Mouse (Mus musculus): ENCODE measurements around the gene Aox1.

Aox1 gene

DNA sequence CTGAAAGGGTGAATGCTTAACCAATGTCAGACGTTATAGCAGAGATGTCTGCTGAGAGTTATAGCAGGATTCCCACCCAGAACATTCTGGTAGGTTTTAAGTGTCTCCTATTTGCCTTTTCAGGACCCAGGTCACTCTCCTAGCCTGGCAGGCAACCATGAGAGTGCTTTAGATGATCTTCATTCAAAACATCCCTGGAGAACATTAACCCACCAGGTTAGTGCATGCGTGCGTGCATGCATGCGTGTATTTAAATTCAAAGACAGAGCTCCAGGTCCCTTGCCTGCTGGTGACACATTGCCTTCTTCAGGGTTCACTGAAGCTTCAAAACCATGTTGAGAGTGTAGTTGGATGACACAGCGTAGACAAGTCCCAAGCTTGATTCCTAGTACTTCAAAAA, 35.4 kb downstream of the Aox1 start:
- no peak for DNase-seq (ENCODE audit: low spot score)

DNA sequence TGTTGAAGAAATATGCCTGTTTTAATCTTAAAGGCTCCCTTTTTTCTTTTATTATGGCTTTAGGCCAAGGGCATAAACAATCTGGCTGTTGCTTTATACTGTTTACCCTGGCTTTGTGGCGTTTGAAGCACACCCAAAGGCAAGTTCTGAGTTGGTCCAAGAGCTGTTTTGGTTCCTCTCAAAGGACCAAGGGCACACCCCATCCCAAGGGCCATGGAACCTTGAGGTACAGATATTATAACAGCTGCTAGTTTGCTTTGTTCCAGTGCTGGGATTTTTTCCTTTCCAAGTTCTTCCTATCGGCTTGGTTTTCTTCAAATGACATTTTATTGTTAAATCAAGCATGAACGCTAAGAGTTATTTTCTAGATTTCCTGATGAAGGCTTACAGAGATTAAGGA, 35.9 kb downstream of the Aox1 start:
- DNase-seq (ENCODE audit: low spot score), result no peak

DNA sequence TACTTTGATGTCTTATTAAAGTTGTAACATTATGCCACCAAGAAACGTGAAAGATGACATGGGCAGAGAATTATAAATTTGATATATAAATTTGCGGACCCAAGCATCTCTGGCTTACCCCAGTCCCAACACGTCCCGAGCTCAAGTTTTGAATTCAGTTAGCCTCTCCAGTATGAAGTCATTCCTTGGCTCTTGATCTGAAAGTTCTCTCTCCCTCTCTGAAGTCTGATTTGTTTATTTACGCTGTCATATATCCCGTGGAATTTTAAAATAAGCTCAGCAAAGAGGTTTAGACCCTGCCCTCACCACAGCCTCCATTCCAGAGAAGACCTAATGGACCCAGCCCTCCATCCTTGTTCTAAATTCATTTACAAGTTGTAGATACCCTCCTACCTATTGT, 39.5 kb downstream of the Aox1 start:
- DNase-seq (ENCODE audit: low spot score), result no peak

DNA sequence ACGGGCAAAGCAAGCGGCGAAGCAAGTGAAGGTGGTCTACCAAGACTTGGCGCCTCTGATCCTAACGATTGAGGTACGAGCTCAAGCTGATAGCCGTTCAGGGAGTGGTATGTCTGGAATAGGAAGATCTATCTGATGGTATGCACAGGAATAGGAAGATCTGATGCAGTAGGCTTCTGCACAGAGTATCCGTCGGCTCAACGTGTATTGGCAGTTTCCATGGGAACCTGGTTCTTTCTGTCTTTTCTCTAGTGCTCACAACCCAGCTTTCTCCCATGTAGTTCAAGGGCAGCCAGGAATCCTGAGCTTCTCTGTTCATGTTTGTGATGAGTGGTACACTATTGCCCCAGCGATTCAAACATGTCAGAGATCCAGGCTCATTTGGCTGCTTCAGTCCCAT, 40.4 kb downstream of the Aox1 start:
- DNase-seq (ENCODE audit: low spot score), result no peak

DNA sequence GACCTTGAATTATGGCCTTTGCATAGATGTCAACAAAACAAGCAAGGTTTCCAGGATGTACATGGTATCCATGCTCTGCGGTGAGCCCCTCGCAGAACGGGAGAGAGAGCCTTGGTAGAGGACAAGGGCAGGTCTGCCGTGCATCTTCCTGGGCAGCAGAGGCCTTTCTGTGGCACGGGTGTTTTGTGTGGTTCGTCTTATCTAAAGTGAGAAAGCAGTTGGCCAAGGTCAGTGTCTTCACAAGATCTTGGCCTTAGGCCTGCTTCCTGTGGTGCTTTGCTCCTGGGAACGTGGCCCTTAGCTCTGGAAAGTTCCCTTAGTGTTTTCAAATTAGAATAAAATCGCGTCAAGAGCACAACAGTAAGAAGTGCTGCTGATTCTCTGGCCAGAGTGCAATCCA, 41.3 kb downstream of the Aox1 start:
- DNase-seq (ENCODE audit: low spot score), result no peak

- DNase-seq (ENCODE audit: low spot score), result peak; percentile 12
Measured at GRCm38 (mm10) chr1:58071509-58071908, 41.8 kb downstream of the Aox1 start.

DNA sequence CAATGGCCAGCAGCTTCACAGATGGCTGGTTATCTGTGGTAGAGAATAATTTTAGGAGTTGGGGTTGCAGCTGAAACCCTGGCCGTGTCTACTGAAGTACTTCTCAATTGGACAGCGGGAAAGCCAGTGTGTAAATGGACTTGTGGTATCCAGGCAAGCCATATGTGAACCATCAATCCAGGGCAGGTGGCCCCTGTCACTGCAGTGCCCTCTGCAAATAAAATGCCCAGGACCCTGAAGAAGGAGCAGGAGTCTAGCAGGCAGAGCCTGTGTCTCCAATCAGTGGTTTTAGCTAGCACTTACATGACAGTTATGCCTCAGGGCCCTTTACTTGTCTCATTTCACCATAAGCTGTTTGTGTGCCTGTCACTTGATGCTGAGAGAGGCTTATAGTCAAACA, 42.7 kb downstream of the Aox1 start:
- DNase-seq (ENCODE audit: low spot score), result no peak

DNA sequence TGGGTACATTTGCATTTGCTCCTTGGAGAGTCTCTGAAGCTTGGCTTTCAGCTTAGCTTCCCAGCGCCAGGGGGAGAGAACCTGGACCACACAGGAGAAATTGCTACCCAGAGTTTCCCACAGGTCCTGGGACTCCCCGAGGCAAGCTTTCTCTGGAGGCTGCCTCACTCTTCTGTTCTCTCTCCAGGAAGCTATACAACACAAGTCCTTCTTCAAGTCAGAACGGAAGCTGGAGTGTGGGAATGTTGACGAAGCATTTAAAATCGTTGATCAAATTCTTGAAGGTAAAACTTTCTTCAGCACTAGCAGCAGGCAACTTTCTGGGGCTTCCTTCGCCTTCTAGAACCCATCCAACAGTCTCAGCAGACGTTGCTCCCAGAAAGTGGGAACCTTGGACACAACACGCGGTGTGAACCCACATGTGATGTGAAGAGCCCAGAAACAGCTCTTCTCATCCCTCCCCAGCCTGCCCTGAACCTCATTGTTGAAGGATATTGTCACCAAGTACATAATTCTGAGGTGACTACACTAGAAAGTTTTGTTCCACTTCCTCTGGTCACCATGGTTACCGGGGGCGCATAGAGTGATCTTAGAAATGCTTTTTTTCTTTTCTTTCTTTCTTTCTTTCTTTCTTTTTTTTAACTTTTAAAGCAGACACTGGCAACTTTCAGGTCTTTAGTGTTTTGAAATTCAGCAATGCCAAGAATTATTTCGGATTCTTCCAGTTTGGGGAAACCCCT, 43.4 kb downstream of the Aox1 start:
- DNase-seq (ENCODE audit: low spot score), result no peak

DNA sequence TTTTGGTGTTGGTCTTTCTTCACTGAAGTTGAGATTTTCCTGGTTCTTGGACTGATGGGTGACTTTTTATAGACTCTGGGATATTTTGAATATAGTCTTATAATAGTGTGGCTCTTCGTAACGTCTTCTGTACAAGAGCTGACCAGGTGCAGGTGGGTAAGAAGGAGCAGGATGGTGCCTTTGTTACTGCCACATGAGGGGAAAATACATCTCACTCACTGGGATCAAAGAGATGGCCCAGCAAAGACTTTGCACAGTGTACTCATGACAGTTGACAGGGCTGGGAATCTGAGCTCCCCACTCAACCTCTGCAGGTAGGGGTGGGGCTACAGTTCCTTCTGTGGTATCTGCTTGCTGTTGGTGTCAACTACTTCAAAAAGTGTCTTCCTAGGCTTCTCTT, 44.5 kb downstream of the Aox1 start:
- no peak for DNase-seq (ENCODE audit: low spot score)

DNA sequence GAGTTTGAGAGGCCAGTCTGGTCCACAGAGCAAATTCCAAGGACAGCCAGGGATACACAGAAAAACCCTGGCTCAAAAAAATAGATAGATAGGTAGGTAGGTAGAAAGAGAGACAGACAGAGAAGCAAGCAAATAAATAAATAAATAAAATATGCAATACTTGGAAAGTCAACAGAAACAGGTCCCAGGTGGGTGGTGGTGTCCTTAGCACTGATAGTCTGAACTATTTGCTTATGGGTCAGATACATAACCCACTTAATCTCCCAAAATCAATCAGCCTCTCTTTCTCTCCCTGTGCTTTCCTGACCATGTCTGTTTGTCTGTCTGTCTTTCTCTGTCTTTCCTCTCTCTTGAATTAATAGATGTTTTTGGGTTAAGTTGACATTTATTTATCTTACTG, 48.2 kb downstream of the Aox1 start:
- DNase-seq (ENCODE audit: low spot score), result no peak

- DNase-seq (ENCODE audit: low spot score), result no peak
Measured at GRCm38 (mm10) chr1:58078390-58078789, 48.7 kb downstream of the Aox1 start.

DNA sequence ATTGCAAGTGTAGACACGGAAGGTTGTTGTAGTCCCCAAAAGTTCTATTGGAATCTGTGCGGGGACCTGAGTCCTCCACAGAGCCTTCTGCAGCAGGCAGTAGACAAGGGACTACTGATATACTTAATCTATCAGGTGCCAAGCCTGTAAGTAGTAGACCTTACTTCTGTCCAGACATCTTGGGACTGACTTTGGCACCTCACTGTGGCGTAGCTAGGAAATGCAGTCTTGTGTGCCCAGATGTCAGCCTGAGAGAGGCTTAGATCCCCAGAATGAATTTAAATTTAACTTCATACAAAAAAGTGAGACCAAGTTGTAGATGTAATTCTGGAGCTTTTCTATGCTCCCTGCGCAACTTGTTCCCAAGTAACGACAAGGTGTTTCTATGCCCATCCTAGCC, 50.0 kb downstream of the Aox1 start:
- DNase-seq (ENCODE audit: low spot score), result no peak

DNA sequence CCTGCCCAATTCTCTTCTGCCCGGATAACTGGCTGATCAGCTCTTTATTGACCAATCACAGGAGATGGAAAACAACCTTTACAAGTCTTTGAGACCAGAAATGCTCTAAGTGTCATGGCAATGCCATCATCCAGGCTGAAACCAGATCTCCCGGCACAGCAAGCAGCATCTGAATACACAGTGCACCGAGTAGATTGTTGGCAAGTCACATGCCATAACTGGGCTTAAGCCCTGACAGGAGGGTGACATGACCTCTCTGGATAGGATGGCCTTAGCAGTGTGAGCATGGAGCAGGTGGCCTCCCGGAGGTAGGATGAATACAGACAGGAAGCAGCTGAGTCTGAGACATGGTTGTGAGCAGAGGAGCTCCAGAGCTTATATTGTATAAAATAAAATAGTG, 50.7 kb downstream of the Aox1 start:
- no peak for DNase-seq (ENCODE audit: low spot score)

DNA sequence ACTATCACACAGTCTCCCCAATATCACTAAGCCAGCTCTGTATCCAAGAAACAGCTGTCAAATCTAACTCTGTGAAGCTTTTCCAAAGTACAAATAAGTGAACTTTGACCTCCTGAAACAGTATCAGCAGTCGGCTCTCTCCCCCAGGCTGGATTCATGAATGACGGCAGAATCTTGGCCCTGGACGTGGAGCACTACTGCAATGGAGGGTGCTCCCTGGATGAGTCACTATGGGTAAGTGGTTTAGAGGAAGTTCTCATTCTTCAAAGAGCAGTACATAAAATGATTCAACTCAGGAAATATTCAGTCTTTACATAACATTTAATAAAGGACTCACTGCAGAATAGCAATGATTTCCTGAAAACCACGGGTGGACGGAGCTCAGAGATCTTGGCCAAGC, 51.6 kb downstream of the Aox1 start:
- DNase-seq (ENCODE audit: low spot score), result no peak

- no peak for DNase-seq (ENCODE audit: low spot score)
Measured at GRCm38 (mm10) chr1:58089316-58089715, 59.6 kb downstream of the Aox1 start.

GRCm38 (mm10) chr1:58090191-58090590, 60.5 kb downstream of the Aox1 start:
- no peak for DNase-seq (ENCODE audit: low spot score)

DNA sequence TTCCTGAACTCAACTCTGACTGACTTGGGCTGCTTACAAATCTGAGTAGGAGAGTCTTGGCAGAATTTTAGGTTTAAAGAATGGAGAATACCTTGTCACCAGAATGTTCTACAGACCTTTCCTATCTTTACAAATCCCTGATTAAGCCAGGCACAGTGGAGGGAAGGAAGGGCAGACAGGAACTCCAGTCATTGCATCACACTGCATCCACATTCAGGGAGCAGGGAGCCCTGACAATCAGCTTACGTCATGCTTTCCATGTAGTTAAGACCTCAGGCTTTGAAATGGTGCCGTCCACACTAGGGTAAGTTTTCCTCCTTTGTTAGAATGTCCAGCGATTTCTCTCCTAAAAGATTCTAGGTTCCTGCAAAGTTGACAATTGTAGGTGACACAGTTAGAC, 61.5 kb downstream of the Aox1 start:
- DNase-seq (ENCODE audit: low spot score), result no peak

DNA sequence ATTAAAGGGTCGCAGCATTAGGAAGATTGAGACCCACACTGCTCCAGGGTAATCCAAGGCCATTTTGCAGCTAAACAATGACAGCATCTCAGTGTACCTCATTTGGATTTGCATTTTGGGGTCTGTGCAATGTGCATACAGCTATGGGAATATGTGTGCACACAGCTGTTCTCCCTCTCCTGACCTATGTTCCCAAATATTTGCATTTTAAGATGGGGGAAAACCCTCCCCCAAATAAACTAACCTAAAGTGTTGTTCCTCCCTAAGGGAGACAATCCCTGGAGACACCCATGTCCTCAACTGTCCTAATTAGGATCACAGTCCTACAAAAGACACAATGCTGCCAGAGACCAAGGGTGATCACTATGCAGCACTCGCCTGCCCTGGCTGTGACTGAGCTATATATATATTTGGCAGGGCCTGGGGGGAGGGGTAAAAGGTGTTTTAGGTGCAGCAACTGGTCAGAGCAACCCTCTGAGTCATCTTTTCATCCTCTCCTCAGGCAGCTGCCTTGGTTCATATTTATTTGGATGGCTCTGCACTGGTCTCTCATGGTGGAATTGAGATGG, 62.3 kb downstream of the Aox1 start:
- DNase-seq (ENCODE audit: low spot score), result no peak

DNA sequence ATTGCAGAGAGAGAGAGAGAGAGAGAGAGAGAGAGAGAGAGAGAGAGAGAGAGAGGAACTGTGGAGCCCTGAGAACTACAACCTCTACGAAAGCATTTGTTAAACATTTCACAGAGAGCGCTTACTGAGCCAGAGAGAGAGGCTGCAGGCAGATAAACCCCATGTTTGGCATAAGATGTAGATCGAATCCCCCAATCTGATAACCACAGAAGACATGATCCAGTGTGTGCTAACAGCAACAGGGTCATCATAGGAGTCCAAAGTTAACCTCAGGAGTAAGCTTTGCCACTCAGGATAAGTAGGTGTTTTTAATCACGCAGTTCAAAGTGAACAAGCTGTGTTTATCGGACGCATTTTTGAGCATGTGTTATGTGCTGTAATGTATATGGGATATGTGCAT, 67.6 kb downstream of the Aox1 start:
- DNase-seq (ENCODE audit: low spot score), result no peak

DNA sequence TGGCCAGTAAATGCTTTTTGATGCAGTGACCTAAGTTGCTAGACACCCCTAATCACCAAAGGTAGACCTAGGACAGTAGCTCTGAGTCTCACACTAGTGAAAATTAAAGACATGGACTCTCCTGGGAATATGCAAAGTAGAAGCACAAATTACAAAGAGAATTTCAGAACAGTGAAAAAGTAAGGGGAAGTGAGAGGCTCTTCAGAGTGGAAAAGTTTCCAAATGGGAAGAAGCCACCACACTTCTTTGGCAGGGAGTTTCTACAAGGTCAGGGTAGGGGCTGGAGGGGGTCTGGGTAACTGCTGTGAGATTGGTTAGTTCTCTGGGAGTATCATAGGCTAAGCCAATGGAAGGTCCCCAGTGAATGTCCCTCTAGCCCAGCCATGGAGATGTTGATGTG, 69.4 kb downstream of the Aox1 start:
- no peak for DNase-seq (ENCODE audit: low spot score)

DNA sequence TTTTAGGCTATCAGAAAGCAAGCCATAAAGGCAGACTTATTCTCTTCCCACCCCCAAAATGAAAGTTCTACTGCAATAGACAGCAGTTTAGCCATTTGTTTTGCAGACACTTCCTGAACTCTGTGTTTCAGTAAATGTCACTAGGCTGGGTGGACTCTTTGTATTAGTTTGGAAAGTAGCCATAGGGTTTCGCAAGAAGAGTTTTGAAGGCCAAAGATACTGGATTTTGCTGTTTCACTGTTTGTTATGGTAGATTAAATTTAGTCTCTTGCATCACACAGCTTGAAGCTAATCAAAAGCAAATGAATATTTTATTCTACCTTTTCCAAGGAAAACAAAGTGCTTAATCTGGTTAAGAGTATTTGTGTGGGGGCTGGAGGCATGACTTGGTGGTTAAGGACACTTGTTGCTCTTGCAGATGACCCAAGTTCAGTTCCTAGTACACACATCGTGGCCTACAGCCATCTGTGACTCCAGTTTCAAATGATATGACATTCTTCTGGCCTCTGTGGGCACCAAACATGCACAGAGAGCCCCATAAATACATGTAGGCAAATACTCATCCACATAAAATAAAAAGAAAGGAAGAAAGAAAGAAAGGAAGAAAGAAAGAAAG, 71.9 kb downstream of the Aox1 start:
- DNase-seq (ENCODE audit: low spot score), result peak; percentile 82

DNA sequence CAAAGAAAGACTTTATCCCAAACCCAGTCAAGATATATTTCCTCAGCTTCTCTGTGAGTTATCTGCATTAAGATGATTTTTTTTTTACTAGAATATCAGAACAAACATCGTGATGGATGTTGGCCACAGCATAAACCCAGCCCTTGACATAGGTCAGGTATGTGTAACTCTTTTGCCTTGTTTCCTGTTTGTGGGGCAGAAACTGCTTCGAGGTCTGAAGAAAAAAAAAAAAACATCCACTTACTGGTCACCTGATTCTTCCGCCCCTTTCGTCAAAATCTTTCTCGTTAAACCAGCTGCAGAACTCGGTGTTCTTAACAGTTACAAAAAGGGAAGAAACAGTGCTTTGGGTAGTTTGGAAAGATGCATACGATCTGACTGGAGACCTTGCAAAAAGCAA, 72.8 kb downstream of the Aox1 start:
- no peak for DNase-seq (ENCODE audit: low spot score)

DNA sequence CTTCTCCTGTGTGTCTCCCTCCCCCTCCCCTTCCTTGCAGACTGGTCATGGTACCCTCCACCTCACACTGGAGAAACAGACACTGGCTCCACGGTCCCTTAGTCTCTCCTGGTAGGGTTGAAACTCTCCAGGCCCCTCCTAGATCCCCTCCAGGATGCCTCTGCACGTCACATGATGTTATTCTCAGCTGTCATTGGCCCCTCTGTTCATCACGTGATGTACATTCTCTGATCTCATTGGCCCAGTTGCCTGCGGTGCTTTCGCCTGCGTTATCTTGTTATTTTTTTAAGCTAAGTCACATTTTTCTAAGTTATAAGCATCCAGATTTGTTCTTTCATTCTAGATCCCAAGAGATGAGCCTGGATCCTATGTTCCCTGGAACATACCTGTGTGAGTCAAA, 76.0 kb downstream of the Aox1 start:
- DNase-seq (ENCODE audit: low spot score), result no peak

DNA sequence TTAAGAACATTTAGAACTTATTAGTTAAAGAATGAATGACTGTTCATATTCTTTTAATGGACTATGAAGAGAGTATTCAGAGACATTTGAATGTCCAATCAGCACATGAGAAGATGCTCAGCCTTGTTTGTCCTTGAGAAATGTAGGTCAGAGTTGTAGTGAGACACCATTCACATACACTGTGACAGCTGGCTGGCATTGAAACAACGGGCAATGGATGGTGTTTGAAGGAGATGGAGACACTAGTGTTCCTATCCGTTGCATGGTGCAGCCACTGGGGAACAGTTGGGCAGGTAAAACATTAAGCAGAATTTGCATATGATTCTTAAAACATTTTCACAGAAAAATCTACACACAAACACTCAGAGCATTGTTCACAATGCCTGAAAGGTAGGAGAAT, 77.3 kb downstream of the Aox1 start:
- no peak for DNase-seq (ENCODE audit: low spot score)

Data from lung, postnatal 25 days (tissue).